Mouse (Mus musculus) liver, postnatal 0 days (tissue): ENCODE results near the gene Macrod2. TPM values are rescaled to one million over a fixed set of nuclear protein-coding genes. Genes with fewer than 3 reads are reported as not detected.

Experiments used
- ATAC-seq: fragments of 200-750 bp; cut with Nextera tagmentation; 2 replicates; pipeline ENCODE4 v1.8.0; 2017; ENCODE audit warnings: mild to moderate bottlenecking, moderate library complexity
- DNase-seq: peaks from one replicate; pipeline ENCODE4 v3.0.0-alpha.2; 2016
- H3K27ac ChIP-seq: fragments of 300-500 bp; sonication (generic); 2 replicates; pipeline ENCODE4 v1.5.1; 2014; ENCODE audit warnings: antibody characterized with exemption, moderate library complexity, mild to moderate bottlenecking, low read depth
- H3K27me3 ChIP-seq: fragments of 300-500 bp; sonication (generic); 2 replicates; pipeline ENCODE4 v1.6.1; 2014; ENCODE audit warnings: low read length, control low read depth, mixed read lengths; ENCODE audit not compliant: insufficient read depth
- H3K36me3 ChIP-seq: fragments of 300-500 bp; sonication (generic); replicated peaks from 2 replicates; pipeline ENCODE4 v1.6.1; 2014; ENCODE audit warnings: mild to moderate bottlenecking, control low read depth, low read length, moderate library complexity, mixed read lengths; ENCODE audit not compliant: insufficient read depth
- H3K4me1 ChIP-seq: fragments of 300-500 bp; sonication (generic); 2 replicates; pipeline ENCODE4 v1.6.1; 2014; ENCODE audit warnings: antibody characterized with exemption, mild to moderate bottlenecking, control low read depth; ENCODE audit not compliant: insufficient read depth
- H3K4me2 ChIP-seq: fragments of 300-500 bp; sonication (generic); 2 replicates; pipeline ENCODE4 v1.6.1; 2014; ENCODE audit warnings: low read depth, mild to moderate bottlenecking, low read length, moderate library complexity, mixed read lengths
- H3K4me3 ChIP-seq: fragments of 300-500 bp; sonication (generic); 2 replicates; pipeline ENCODE4 v1.5.1; 2014; ENCODE audit warnings: low read depth, low read length
- H3K9ac ChIP-seq: fragments of 300-500 bp; sonication (generic); replicated peaks from 2 replicates; pipeline ENCODE4 v1.6.1; 2014; ENCODE audit warnings: mild to moderate bottlenecking, moderate library complexity
- H3K9me3 ChIP-seq: fragments of 300-500 bp; sonication (generic); 2 replicates; pipeline ENCODE4 v1.6.1; 2016; ENCODE audit warnings: mild to moderate bottlenecking, control low read depth, low read length, mixed read lengths
- CTCF ChIP-seq: sonication (generic); IDR thresholded peaks from 2 replicates; pipeline ENCODE4 v1.5.1; 2016; ENCODE audit warnings: antibody characterized with exemption, low read depth
- EP300 ChIP-seq: IDR thresholded peaks from 2 replicates; pipeline ENCODE4 v1.6.1; 2016; ENCODE audit warnings: antibody characterized with exemption, low read depth, mild to moderate bottlenecking
- WGBS: fragments of 180-500 bp; shearing (Covaris S2); extraction: QIAGEN DNeasy Blood & Tissue Kit; methylation state at CpG from one replicate; pipeline ENCODE4 v1.1.7; 2014; ENCODE audit not compliant: insufficient replicate concordance; 5-methylcytosine and 5-hydroxymethylcytosine counted together
- polyA plus RNA-seq: library from polyadenylated mRNA; unstranded; fragments of >200 nt; fragmentation: Nextera tagmentation; extraction: Ambion mirVana; gene quantifications from 2 replicates; pipeline ENCODE4 v1.2.1, GENCODE M21; 2015

Macrod2 gene
- polyA plus RNA-seq, 1 experiment from 2014 or later = 9.3 TPM

DNA sequence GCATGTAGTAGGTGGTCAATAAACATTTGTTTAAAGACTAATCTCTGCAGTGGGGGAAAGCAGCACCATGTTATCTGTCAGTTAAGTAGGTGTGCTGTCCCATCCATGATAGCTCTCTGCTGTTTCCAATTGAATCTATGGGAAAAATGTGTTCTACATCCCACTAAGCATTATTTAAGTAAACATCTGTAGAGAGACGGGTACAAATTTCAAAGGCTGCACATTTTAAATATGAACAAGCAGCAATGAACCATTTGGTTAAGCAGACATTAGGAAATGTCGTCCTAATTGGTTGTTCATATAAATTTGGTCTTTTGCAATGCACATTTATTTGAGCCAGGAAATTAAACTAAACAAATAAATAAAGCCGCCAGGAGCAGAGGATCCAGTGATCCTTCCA is 1277.7 kb downstream of the Macrod2 start:
- no peak overlapping the region for H3K4me3 ChIP-seq
- no peaks in the 10 kb centered on the region for H3K36me3 ChIP-seq
- no peaks in the 10 kb centered on the region for H3K9me3 ChIP-seq
- H3K4me2 ChIP-seq = no peak overlapping the region
- no peak overlapping the region for H3K27ac ChIP-seq
- 80% methylated on average over 3 of the region's 3 CpGs for WGBS
- H3K9ac ChIP-seq = no peak overlapping the region
- no peaks in the 10 kb centered on the region for H3K4me1 ChIP-seq
- TF ChIP-seq CTCF (no peak), EP300 (no peak)
- no peaks in the 10 kb centered on the region for H3K27me3 ChIP-seq
- ATAC-seq = no peak
- no peak for DNase-seq

DNA sequence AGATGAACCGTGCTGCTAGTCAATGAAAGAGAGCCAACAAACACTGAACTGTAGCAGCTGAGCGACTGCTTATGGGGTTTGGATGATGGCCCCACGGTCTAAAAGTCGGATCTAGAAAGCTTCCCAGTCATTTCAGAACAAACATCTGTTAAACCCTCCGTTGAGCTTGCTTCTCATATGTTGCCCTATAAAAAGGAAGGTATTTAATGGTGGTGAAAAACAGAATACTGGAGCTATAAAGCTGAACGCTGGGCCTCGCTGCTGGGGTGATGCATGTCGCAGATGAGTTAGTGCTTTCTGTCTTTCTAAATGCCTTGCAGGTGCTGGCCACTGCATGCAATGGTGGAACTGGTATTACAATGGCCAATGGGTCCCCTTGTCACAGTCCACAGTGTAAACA is 1278.3 kb downstream of the Macrod2 start:
- no peak overlapping the region for H3K4me3 ChIP-seq
- H3K4me1 ChIP-seq = no peaks in the 10 kb centered on the region
- no peak for DNase-seq
- 86% methylated on average over 8 of the region's 8 CpGs for WGBS
- no peak for TF ChIP-seq EP300
- no peak for TF ChIP-seq CTCF
- no peaks in the 10 kb centered on the region for H3K9me3 ChIP-seq
- H3K36me3 ChIP-seq = no peaks in the 10 kb centered on the region
- H3K9ac ChIP-seq = no peak overlapping the region
- no peak for ATAC-seq
- no peak overlapping the region for H3K4me2 ChIP-seq
- H3K27ac ChIP-seq = no peak overlapping the region
- H3K27me3 ChIP-seq = no peaks in the 10 kb centered on the region

DNA sequence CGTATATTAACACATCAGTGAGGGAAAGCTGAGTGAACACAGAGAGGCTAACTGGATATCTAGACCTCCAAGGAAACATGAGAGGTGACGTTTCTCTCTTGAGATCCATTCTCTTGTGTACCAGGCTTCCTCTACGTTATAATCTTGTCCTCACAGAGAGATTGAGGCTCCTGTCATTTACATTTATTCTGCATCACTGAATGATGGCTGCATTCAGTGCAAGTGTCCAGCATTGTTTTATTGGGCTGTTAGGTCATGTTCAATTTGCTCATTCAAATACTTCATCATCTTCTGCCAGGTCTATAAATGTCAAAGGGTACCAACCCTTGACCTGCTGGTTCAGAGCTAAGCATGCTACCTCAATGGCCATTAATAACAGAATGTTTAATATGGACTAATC is 1302.4 kb downstream of the Macrod2 start:
- ATAC-seq (no peak), DNase-seq (no peak)
- no peaks in the 10 kb centered on the region for H3K27me3 ChIP-seq
- no peak overlapping the region for H3K27ac ChIP-seq
- H3K36me3 ChIP-seq = no peaks in the 10 kb centered on the region
- no peak for TF ChIP-seq CTCF
- TF ChIP-seq EP300 = no peak
- no peaks in the 10 kb centered on the region for H3K9me3 ChIP-seq
- 71% methylated on average over 3 of the region's 3 CpGs for WGBS
- no peak overlapping the region for H3K4me3 ChIP-seq
- no peak overlapping the region for H3K9ac ChIP-seq
- no peaks in the 10 kb centered on the region for H3K4me1 ChIP-seq
- H3K4me2 ChIP-seq = no peak overlapping the region

DNA sequence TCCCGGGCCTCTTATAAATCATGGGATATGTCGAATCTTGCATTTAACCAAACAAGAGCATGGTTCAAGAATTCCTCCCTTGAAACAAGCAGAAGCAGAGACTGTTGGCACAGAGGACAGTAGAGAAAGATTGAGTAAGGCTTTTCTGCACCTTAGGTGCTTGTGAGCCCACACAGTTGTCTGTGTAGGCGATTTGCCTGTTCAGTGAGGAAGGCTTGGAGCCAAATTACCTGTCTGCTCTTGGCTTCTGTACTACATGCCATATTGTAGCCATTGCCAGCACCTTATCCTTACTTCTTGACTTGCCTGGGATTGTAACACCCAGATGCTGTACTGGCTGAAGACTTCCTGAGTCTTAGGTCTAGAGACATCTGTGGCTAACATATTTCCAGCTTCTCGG is 1303.2 kb downstream of the Macrod2 start:
- TF ChIP-seq EP300 (no peak), CTCF (no peak)
- no peak overlapping the region for H3K27ac ChIP-seq
- no peak overlapping the region for H3K4me3 ChIP-seq
- H3K9me3 ChIP-seq = no peaks in the 10 kb centered on the region
- H3K36me3 ChIP-seq = no peaks in the 10 kb centered on the region
- H3K9ac ChIP-seq = no peak overlapping the region
- ATAC-seq = no peak
- no peaks in the 10 kb centered on the region for H3K27me3 ChIP-seq
- no peak overlapping the region for H3K4me2 ChIP-seq
- H3K4me1 ChIP-seq = no peaks in the 10 kb centered on the region
- 72% methylated on average over 4 of the region's 4 CpGs for WGBS
- no peak for DNase-seq

DNA sequence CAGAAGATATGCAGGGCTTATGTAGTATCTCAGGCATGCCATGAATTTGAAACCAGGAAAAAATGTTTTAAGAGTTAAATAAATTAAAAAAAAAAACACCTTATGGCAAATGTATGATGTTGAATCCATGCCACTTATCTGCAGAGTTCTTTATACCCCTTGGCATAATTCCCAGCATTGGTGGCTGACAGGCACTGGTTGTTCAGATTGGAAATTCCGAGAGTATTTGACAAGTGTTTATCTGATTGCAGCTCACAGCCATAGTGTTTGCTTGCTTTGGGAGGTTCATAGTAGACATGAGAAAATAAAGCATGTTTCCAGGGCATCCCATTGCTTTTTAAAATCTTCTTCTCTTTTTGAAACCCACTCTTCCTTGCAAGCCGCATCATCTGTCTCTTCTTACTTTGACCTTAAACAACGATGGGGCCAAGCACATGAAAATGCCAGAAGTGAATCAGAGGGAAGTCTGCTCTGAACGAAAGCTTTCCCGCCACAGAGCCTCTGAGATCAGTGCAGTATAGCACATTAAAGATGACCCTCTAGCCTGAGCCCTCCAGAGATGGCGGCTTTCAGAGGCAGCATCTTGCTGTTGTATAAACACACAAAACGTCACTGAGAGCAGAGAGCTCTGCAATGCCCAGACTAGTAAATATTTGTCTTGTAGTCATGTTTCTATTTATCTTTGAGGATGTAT is 1305.8 kb downstream of the Macrod2 start:
- no peak overlapping the region for H3K4me3 ChIP-seq
- H3K4me1 ChIP-seq = no peaks in the 10 kb centered on the region
- ATAC-seq (no peak), DNase-seq (no peak)
- no peak overlapping the region for H3K4me2 ChIP-seq
- no peaks in the 10 kb centered on the region for H3K27me3 ChIP-seq
- WGBS = 42% methylated on average over 7 of the region's 7 CpGs
- H3K27ac ChIP-seq = no peak overlapping the region
- H3K9me3 ChIP-seq = no peaks in the 10 kb centered on the region
- TF ChIP-seq CTCF = no peak
- TF ChIP-seq EP300 = no peak
- no peak overlapping the region for H3K9ac ChIP-seq
- no peaks in the 10 kb centered on the region for H3K36me3 ChIP-seq

DNA sequence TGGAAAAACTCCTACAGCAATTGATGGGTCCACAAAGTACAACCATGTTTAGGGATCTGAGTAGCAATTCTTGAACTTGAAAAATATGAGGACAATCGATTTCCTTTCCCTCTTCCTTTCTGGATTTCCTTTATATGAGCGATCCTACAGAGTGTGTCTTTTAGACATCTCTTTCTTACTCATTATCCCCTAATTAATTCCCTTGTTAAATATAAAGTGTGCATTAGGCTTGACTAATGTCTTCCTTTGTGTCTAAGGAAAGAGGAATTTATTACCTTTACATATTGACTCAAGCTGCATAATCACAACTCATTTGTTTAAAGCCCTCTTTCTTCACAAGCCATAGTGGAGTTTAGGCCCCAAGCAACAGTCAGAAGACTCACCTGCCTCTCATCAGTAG is 1316.7 kb downstream of the Macrod2 start:
- DNase-seq (no peak), ATAC-seq (no peak)
- Histone ChIP-seq H3K27me3 (no peaks in the 10 kb centered on the region), H3K27ac (no peak overlapping the region), H3K4me1 (no peaks in the 10 kb centered on the region), H3K4me2 (no peak overlapping the region), H3K36me3 (no peaks in the 10 kb centered on the region), H3K9me3 (no peaks in the 10 kb centered on the region), H3K4me3 (no peak overlapping the region), H3K9ac (no peak overlapping the region)
- TF ChIP-seq CTCF = no peak
- WGBS = 70% methylated on average over 2 of the region's 2 CpGs

GRCm38 (mm10) chr2:141712265-141712664 is 1317.2 kb downstream of the Macrod2 start:
- no peak for DNase-seq
- no peaks in the 10 kb centered on the region for H3K9me3 ChIP-seq
- no peaks in the 10 kb centered on the region for H3K4me1 ChIP-seq
- WGBS = 76% methylated on average over 4 of the region's 4 CpGs
- no peak overlapping the region for H3K4me3 ChIP-seq
- no peak for ATAC-seq
- TF ChIP-seq CTCF (no peak), EP300 (no peak)
- H3K27ac ChIP-seq = no peak overlapping the region
- no peaks in the 10 kb centered on the region for H3K36me3 ChIP-seq
- H3K4me2 ChIP-seq = no peak overlapping the region
- no peaks in the 10 kb centered on the region for H3K27me3 ChIP-seq
- H3K9ac ChIP-seq = no peak overlapping the region
